Mouse (Mus musculus) liver, embryonic 12.5 days (tissue): Measurements from ENCODE around the gene Odr4. TPM values are rescaled to one million over a fixed set of nuclear protein-coding genes. Genes with fewer than 3 reads are reported as not detected.
A peak's percentile ranks its signal among the peaks of the same experiment; 100 is the strongest.

Experiments used
- ATAC-seq: fragments of 200-750 bp; cut with Nextera tagmentation; 2 replicates; pipeline ENCODE4 v1.8.0; 2017; ENCODE audit warnings: moderate number of reproducible peaks, mild to moderate bottlenecking, moderate library complexity
- H3K27ac ChIP-seq: fragments of 300-500 bp; sonication (generic); 2 replicates; pipeline ENCODE4 v1.5.1; 2016; ENCODE audit warnings: mild to moderate bottlenecking
- H3K27me3 ChIP-seq: fragments of 300-500 bp; sonication (generic); replicated peaks from 2 replicates; pipeline ENCODE4 v1.6.1; 2016; ENCODE audit warnings: mild to moderate bottlenecking, moderate library complexity
- H3K36me3 ChIP-seq: fragments of 300-500 bp; sonication (generic); 2 replicates; pipeline ENCODE4 v1.6.1; 2016; ENCODE audit warnings: mild to moderate bottlenecking, moderate library complexity
- H3K4me1 ChIP-seq: fragments of 300-500 bp; sonication (generic); 2 replicates; pipeline ENCODE4 v1.6.1; 2016
- H3K4me2 ChIP-seq: fragments of 300-500 bp; sonication (generic); 2 replicates; pipeline ENCODE4 v1.6.1; 2016; ENCODE audit warnings: mild to moderate bottlenecking, moderate library complexity
- H3K4me3 ChIP-seq: fragments of 300-500 bp; sonication (generic); 2 replicates; pipeline ENCODE4 v1.5.1; 2016; ENCODE audit warnings: mild to moderate bottlenecking, moderate library complexity
- H3K9ac ChIP-seq: fragments of 300-500 bp; sonication (generic); 2 replicates; pipeline ENCODE4 v1.6.1; 2016; ENCODE audit warnings: mild to moderate bottlenecking, moderate library complexity
- H3K9me3 ChIP-seq: fragments of 300-500 bp; sonication (generic); replicated peaks from 2 replicates; pipeline ENCODE4 v1.6.1; 2016; ENCODE audit warnings: mild to moderate bottlenecking, moderate library complexity
- WGBS: fragments of 180-500 bp; shearing (Covaris S2); methylation state at CpG from one replicate; pipeline ENCODE4 v1.1.7; 2016; ENCODE audit not compliant: insufficient replicate concordance; 5-methylcytosine and 5-hydroxymethylcytosine counted together
- polyA plus RNA-seq: library from polyadenylated mRNA; unstranded; fragments of >200 nt; fragmentation: Nextera tagmentation; extraction: Ambion mirVana; gene quantifications from 2 replicates; pipeline ENCODE4 v1.2.1, GENCODE M21; 2016

Gene Odr4
- polyA plus RNA-seq, 1 experiment from 2014 or later = 21.6 TPM

DNA sequence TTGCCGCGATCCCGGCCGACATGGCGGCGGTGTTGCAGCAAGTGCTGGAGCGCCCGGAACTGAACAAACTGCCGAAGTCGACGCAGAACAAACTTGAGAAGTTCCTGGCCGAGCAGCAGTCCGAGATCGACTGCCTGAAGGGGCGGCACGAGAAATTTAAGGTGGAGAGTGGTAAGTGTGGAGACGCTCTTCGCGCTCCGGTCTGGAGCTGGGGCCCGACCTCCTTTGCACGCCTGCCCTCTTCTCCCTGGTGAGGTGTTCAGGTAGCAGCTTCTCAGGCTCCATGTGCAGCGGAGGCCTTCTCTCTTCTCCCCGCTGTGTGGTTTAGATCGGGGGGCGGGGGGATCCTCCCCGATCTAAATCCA is 590 bp upstream of the Odr4 start:
- peaks cover 11% of the 10 kb centered on the region for H3K4me1 ChIP-seq
- peak overlapping the region; percentile 94 for H3K27ac ChIP-seq
- H3K9ac ChIP-seq = peak overlapping the region; percentile 91
- H3K36me3 ChIP-seq = peaks cover 45% of the 10 kb centered on the region
- peak overlapping the region; percentile 87 for H3K4me3 ChIP-seq
- no peaks in the 10 kb centered on the region for H3K9me3 ChIP-seq
- peak overlapping the region; percentile 80 for H3K4me2 ChIP-seq
- under 1% methylated on average over 27 of the region's 27 CpGs for WGBS
- peak; percentile 35 for ATAC-seq
- H3K27me3 ChIP-seq = no peaks in the 10 kb centered on the region

DNA sequence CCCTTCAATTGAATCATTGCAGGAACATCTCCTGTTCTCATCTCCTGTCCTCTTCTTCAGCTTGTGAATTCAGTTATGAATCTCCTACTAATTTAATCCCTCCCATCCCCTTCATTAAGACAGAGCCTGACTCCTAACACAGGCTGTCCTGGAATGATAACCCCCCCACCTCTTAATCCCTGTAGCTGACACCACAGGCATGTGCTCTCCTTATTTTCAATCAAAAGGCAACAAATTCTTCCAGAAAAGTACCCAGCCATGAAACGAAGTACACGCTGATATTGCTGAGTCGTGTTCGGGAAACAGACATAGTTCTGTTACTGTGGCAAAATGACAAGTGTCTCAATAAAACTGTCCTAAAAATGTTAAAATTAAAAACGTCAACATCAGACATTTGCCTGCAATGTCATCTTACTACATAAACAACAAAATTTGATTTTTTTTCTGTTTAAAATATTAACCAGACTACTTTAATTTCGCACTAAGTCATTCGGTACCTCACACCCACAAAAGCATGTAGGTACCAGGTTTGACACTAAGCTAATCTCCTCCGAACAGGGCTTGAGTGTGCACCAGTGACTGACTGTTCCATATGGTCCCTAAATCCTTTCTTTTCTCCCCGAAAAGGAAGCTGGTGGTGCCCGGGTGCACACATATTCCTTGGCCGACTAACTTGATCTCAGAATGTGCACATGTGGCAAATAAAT is 796 bp downstream of the Odr4 start:
- ATAC-seq = peak; percentile 16
- 10% methylated on average over 11 of the region's 11 CpGs for WGBS

DNA sequence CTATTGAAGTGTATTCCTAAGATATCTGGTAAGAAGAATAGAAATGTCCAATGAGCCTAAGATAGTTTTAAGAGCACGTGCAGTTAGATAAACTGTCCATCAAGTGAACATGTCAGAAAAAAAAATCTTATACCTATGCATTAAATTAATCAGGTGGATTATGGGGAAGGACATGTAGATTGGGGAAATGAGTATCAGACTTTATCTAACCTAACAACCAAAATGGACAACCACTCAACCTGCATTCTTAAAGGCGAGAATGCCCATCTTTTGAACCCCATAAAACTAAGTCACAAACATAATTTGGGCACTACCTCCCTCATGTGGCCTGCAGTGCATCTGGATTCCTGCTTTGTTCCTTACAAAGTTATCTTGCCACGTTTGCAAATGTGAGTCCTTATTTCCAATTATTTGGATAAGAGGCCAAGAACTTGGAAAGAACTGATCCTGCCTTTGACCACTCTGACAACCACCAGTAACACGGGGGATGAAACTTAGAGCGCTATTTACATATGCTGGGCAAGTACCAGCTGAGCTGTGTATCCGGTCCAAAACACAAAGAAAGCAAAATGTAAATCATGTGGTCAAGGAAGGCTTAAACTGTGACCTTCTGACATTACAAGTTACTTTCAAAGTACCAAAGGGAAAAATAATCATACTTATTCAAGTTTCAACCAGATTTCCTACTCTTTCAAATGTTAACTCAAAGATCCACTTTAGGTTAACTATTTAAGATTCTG is 3.3 kb downstream of the Odr4 start:
- H3K4me1 ChIP-seq = peaks cover 4% of the 10 kb centered on the region; the same call in 1 of the 2 replicates
- peaks cover 49% of the 10 kb centered on the region for H3K36me3 ChIP-seq
- H3K27me3 ChIP-seq = no peaks in the 10 kb centered on the region
- no peak overlapping the region for H3K9ac ChIP-seq
- no peak overlapping the region for H3K27ac ChIP-seq
- WGBS = 84% methylated on average over 6 of the region's 6 CpGs
- H3K9me3 ChIP-seq = no peaks in the 10 kb centered on the region
- no peak overlapping the region for H3K4me3 ChIP-seq
- no peak overlapping the region for H3K4me2 ChIP-seq
- ATAC-seq = no peak

More for the DNA sequence above, 796 bp downstream of the Odr4 start:
- H3K4me3 ChIP-seq = peak overlapping the region; percentile 87
- H3K4me1 ChIP-seq = peaks cover 11% of the 10 kb centered on the region
- peak overlapping the region; percentile 72 for H3K9ac ChIP-seq
- H3K27ac ChIP-seq = peak overlapping the region; percentile 94
- H3K27me3 ChIP-seq = no peaks in the 10 kb centered on the region
- H3K36me3 ChIP-seq = peaks cover 47% of the 10 kb centered on the region
- peak overlapping the region; percentile 80 for H3K4me2 ChIP-seq
- H3K9me3 ChIP-seq = no peaks in the 10 kb centered on the region

DNA sequence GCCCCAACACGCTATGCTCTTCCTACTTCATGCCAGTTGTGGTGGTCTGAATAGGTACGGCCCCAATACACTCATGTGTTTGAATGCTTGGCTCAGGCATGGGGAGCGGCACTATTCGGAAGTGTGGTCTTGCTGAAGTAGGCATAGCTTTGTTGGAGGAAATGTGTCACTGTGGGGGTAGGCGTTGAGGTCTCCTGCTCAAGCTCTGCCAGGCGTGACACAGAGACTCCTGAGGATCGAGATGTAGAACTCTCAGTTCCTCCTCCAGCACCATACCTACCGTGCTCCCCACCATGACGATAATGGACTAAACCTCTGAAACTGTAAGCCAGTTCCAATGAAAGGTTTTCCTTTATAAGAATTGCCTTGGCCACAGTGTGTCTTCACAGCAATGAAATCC is 5.3 kb downstream of the Odr4 start:
- no peak for ATAC-seq
- WGBS = 86% methylated on average over 9 of the region's 9 CpGs
- Histone ChIP-seq H3K4me2 (no peak overlapping the region), H3K36me3 (peaks cover 61% of the 10 kb centered on the region), H3K4me3 (no peak overlapping the region), H3K27me3 (no peaks in the 10 kb centered on the region), H3K9ac (no peak overlapping the region), H3K4me1 (peaks cover 4% of the 10 kb centered on the region; the same call in 1 of the 2 replicates), H3K27ac (no peak overlapping the region), H3K9me3 (no peaks in the 10 kb centered on the region)

- no peak for ATAC-seq
- WGBS = 82% methylated on average over 4 of the region's 4 CpGs
- Histone ChIP-seq H3K9me3 (no peaks in the 10 kb centered on the region), H3K9ac (no peak overlapping the region), H3K4me2 (no peak overlapping the region), H3K36me3 (peaks cover 68% of the 10 kb centered on the region), H3K4me3 (no peak overlapping the region), H3K27me3 (no peaks in the 10 kb centered on the region), H3K4me1 (no peaks in the 10 kb centered on the region), H3K27ac (no peak overlapping the region)
Observed at GRCm38 (mm10) chr1:150384138-150384537, 8.7 kb downstream of the Odr4 start.

DNA sequence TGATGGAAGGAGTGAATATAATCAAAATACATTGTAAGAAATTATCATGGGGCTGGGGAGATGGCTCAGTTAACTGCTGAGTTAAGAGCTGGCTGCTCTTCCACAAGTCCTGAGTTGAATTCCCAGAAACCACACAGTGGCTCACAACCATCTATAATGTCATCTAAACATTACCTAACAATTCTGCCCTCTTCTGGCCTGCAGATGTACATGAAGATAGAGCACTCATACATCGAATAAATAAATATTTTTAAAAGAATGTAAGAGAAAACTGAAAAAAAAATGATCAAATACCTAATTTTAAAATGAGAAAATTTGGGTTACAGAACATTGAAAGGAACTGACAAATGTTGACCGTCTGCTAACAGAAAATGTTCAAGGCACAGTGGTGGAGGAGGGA is 18.6 kb downstream of the Odr4 start:
- no peak overlapping the region for H3K4me2 ChIP-seq
- no peak overlapping the region for H3K4me3 ChIP-seq
- H3K9me3 ChIP-seq = no peaks in the 10 kb centered on the region
- H3K9ac ChIP-seq = no peak overlapping the region
- no peaks in the 10 kb centered on the region for H3K4me1 ChIP-seq
- peaks cover 47% of the 10 kb centered on the region for H3K36me3 ChIP-seq
- whole genome bisulfite sequencing = 72% methylated on average over 2 of the region's 2 CpGs
- ATAC-seq = no peak
- H3K27me3 ChIP-seq = no peaks in the 10 kb centered on the region
- H3K27ac ChIP-seq = no peak overlapping the region

DNA sequence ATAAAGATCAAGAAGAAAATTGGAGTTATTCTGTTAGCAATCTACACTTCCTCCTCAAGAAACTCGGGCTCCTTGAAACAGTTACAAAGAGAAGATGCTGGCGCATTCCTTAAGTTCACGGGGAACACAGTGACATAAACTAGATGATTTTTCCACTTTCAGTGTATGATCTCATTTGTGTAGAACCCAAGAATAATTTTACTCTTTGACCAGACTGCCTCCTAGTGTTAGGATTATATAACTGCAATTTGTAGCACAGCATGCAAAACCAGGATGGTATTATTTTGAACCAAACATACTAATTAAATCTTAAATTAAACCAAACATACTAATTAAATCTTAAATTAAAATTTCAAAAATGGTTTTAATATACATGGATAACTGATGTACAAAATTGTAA is 20.0 kb downstream of the Odr4 start:
- Histone ChIP-seq H3K4me2 (no peak overlapping the region), H3K36me3 (peaks cover 44% of the 10 kb centered on the region), H3K9me3 (no peaks in the 10 kb centered on the region), H3K27me3 (no peaks in the 10 kb centered on the region), H3K27ac (no peak overlapping the region), H3K9ac (no peak overlapping the region), H3K4me1 (no peaks in the 10 kb centered on the region), H3K4me3 (no peak overlapping the region)
- 68% methylated on average over 3 of the region's 3 CpGs for WGBS
- no peak for ATAC-seq

GRCm38 (mm10) chr1:150360864-150361263 is 32.0 kb downstream of the Odr4 start:
- no peak for ATAC-seq

GRCm38 (mm10) chr1:150335111-150335510 is 57.8 kb downstream of the Odr4 start:
- ATAC-seq = no peak
- Histone ChIP-seq H3K36me3 (no peaks in the 10 kb centered on the region), H3K27me3 (no peaks in the 10 kb centered on the region)

More at GRCm38 (mm10) chr1:150360864-150361263, 32.0 kb downstream of the Odr4 start:
- H3K4me2 ChIP-seq = no peak overlapping the region
- H3K4me3 ChIP-seq = no peak overlapping the region
- peaks cover 42% of the 10 kb centered on the region for H3K36me3 ChIP-seq
- no peaks in the 10 kb centered on the region for H3K4me1 ChIP-seq
- H3K9me3 ChIP-seq = no peaks in the 10 kb centered on the region
- no peak overlapping the region for H3K27ac ChIP-seq
- WGBS = 72% methylated on average over 1 of the region's 1 CpGs
- no peaks in the 10 kb centered on the region for H3K27me3 ChIP-seq
- no peak overlapping the region for H3K9ac ChIP-seq

DNA sequence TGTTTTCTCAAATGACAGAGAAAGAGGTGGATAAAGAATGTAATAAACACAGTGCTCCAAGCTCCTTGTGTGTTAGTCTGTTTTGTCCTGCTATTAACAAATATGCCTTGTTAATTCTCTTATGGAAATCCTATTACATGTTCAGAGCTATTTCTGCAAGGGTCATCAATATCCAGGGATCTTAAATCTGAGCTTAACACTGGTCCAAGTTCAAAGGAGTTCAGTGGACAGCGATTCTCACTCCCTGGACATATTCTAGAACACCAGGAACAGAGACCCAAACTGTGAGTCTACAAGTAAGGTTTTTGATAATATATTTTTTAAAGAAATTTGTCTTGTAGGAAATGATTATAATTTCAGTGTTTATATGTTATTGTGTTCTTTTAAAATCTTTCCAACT is 73.7 kb downstream of the Odr4 start, which contains the start of gene Pdc:
Pdc (plus strand) TSS at position 213 of the 400 bp plus-strand sequence.
- no peak for ATAC-seq
- WGBS = 60% methylated on average over 1 of the region's 1 CpGs
- no peak within 1 kb of the TSS for H3K9ac ChIP-seq

More at GRCm38 (mm10) chr1:150335111-150335510, 57.8 kb downstream of the Odr4 start:
- no peaks in the 10 kb centered on the region for H3K4me1 ChIP-seq
- WGBS = 41% methylated on average over 2 of the region's 2 CpGs
- H3K9me3 ChIP-seq = no peaks in the 10 kb centered on the region
- no peak overlapping the region for H3K27ac ChIP-seq
- H3K4me3 ChIP-seq = no peak overlapping the region
- no peak overlapping the region for H3K4me2 ChIP-seq
- no peak overlapping the region for H3K9ac ChIP-seq

More for the DNA sequence above, 73.7 kb downstream of the Odr4 start, which contains the start of gene Pdc:
- Histone ChIP-seq H3K4me1 (no peaks in the 10 kb centered on the region), H3K27ac (no peak within 1 kb of the TSS), H3K4me3 (no peak within 1 kb of the TSS), H3K27me3 (no peaks in the 10 kb centered on the region), H3K36me3 (no peaks in the 10 kb centered on the region), H3K4me2 (no peak within 1 kb of the TSS), H3K9me3 (no peaks in the 10 kb centered on the region)
